Mouse (Mus musculus) ZHBTc4 (cell line): ENCODE measurements around the gene Esrrg.

ENCODE experiments used
- DNase-seq: peaks from one replicate; pipeline ENCODE4 v3.0.0-alpha.2; 2011; ENCODE audit warnings: low read depth, low spot score

Gene Esrrg

GRCm38 (mm10) chr1:187649871-187650270, 41.3 kb downstream of the Esrrg start:
- DNase-seq: no peak

GRCm38 (mm10) chr1:187650786-187651687, 42.4 kb downstream of the Esrrg start:
- no peak for DNase-seq

GRCm38 (mm10) chr1:187651688-187652241, 43.2 kb downstream of the Esrrg start:
- peak; percentile 19 for DNase-seq

GRCm38 (mm10) chr1:187652445-187652844, 43.9 kb downstream of the Esrrg start:
- no peak for DNase-seq

- no peak for DNase-seq
These were observed 44.8 kb downstream of the Esrrg start for GRCm38 (mm10) chr1:187653390-187653789.

- DNase-seq: no peak
These were observed 52.4 kb downstream of the Esrrg start for GRCm38 (mm10) chr1:187660963-187661362.

- DNase-seq: no peak
These were observed 53.6 kb downstream of the Esrrg start for GRCm38 (mm10) chr1:187662083-187662609.

GRCm38 (mm10) chr1:187663376-187663775, 54.8 kb downstream of the Esrrg start:
- DNase-seq: no peak

GRCm38 (mm10) chr1:187664261-187664660, 55.7 kb downstream of the Esrrg start:
- DNase-seq: no peak

GRCm38 (mm10) chr1:187665901-187666600, 57.5 kb downstream of the Esrrg start:
- no peak for DNase-seq

- no peak for DNase-seq
These were observed 61.2 kb downstream of the Esrrg start for GRCm38 (mm10) chr1:187669746-187670145.

GRCm38 (mm10) chr1:187672446-187672845, 63.9 kb downstream of the Esrrg start:
- DNase-seq: no peak

- DNase-seq: no peak
These were observed 66.2 kb downstream of the Esrrg start for GRCm38 (mm10) chr1:187674771-187675186.

GRCm38 (mm10) chr1:187676626-187677025, 68.0 kb downstream of the Esrrg start:
- no peak for DNase-seq

- no peak for DNase-seq
These were observed 70.7 kb downstream of the Esrrg start for GRCm38 (mm10) chr1:187679246-187679645.

- DNase-seq: no peak
These were observed 75.9 kb downstream of the Esrrg start for GRCm38 (mm10) chr1:187684519-187684918.

- no peak for DNase-seq
These were observed 83.4 kb downstream of the Esrrg start for GRCm38 (mm10) chr1:187691846-187692525.

GRCm38 (mm10) chr1:187694865-187695264, 86.3 kb downstream of the Esrrg start:
- DNase-seq: no peak

- no peak for DNase-seq
These were observed 89.6 kb downstream of the Esrrg start for GRCm38 (mm10) chr1:187698201-187698600.

- DNase-seq: no peak
These were observed 92.4 kb downstream of the Esrrg start for GRCm38 (mm10) chr1:187700963-187701362.

GRCm38 (mm10) chr1:187704921-187705320, 96.3 kb downstream of the Esrrg start:
- no peak for DNase-seq

- DNase-seq: no peak
These were observed 96.8 kb downstream of the Esrrg start for GRCm38 (mm10) chr1:187705348-187705747.
